Mouse (Mus musculus) midbrain, embryonic 16.5 days (tissue): ENCODE measurements around the gene Cntn5. TPM values are rescaled to one million over a fixed set of nuclear protein-coding genes. Genes with fewer than 3 reads are reported as not detected.

Experiments used
- ATAC-seq: fragments of 200-750 bp; cut with Nextera tagmentation; 2 replicates; pipeline ENCODE4 v1.8.0; 2017; ENCODE audit warnings: moderate TSS enrichment
- H3K27ac ChIP-seq: fragments of 300-500 bp; sonication (generic); 2 replicates; pipeline ENCODE4 v1.5.1; 2014; ENCODE audit warnings: mild to moderate bottlenecking, low read length, mixed read lengths
- H3K27me3 ChIP-seq: fragments of 300-500 bp; sonication (generic); 2 replicates; pipeline ENCODE4 v1.6.1; 2014; ENCODE audit warnings: low read depth, low read length, mixed read lengths; ENCODE audit not compliant: control insufficient read depth, insufficient read depth
- H3K36me3 ChIP-seq: fragments of 300-500 bp; sonication (generic); 2 replicates; pipeline ENCODE4 v1.6.1; 2014; ENCODE audit warnings: mild to moderate bottlenecking, low read length, moderate library complexity, mixed read lengths; ENCODE audit not compliant: control insufficient read depth, insufficient read depth
- H3K4me1 ChIP-seq: fragments of 300-500 bp; sonication (generic); 2 replicates; pipeline ENCODE4 v1.6.1; 2014; ENCODE audit warnings: mild to moderate bottlenecking, low read length, mixed read lengths; ENCODE audit not compliant: control insufficient read depth, insufficient read depth
- H3K4me2 ChIP-seq: fragments of 300-500 bp; sonication (generic); 2 replicates; pipeline ENCODE4 v1.6.1; 2014; ENCODE audit warnings: mild to moderate bottlenecking, low read length, mixed read lengths
- H3K4me3 ChIP-seq: fragments of 300-500 bp; sonication (generic); 2 replicates; pipeline ENCODE4 v1.5.1; 2014; ENCODE audit warnings: low read depth, mild to moderate bottlenecking, low read length, moderate library complexity, mixed read lengths
- H3K9ac ChIP-seq: fragments of 300-500 bp; sonication (generic); 2 replicates; pipeline ENCODE4 v1.6.1; 2014; ENCODE audit warnings: low read depth, low read length, mixed read lengths
- H3K9me3 ChIP-seq: fragments of 300-500 bp; sonication (generic); replicated peaks from 2 replicates; pipeline ENCODE4 v1.6.1; 2014; ENCODE audit warnings: mild to moderate bottlenecking, low read length, mixed read lengths; ENCODE audit not compliant: control insufficient read depth, poor library complexity, severe bottlenecking
- WGBS: fragments of 180-500 bp; shearing (Covaris S2); extraction: QIAGEN DNeasy Blood & Tissue Kit; methylation state at CpG from one replicate; pipeline ENCODE4 v1.1.7; 2014; 5-methylcytosine and 5-hydroxymethylcytosine counted together
- polyA plus RNA-seq: library from polyadenylated mRNA; unstranded; fragments of >200 nt; fragmentation: Nextera tagmentation; extraction: Ambion mirVana; gene quantifications from 2 replicates; pipeline ENCODE4 v1.2.1, GENCODE M21; 2015

Cntn5 gene
- polyA plus RNA-seq, 1 experiment from 2014 or later, result 25.4 TPM

DNA sequence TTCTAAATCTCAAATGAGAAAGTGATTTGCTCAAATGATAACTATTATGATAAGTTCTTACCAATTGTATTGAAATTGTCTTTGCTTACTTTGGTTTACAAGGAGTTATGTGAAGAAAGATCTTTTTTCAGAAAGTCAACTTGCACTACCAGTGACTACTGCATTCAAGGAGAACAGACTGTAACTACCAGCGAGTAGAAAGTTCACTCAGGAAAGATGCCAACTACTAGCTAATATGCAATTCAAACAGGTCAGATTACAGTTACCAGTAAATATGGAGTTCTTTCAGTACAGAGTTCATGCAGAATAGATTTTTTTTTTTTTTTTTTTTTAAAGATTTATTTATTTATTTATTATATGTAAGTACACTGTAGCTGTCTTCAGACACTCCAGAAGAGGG, 795.4 kb downstream of the Cntn5 start:
- H3K27ac ChIP-seq, result no peak overlapping the region
- no peaks in the 10 kb centered on the region for H3K27me3 ChIP-seq
- no peak for ATAC-seq
- H3K9ac ChIP-seq, result no peak overlapping the region
- no peaks in the 10 kb centered on the region for H3K4me1 ChIP-seq
- 93% methylated on average over 1 of the region's 1 CpGs for WGBS
- H3K36me3 ChIP-seq, result no peaks in the 10 kb centered on the region
- H3K9me3 ChIP-seq, result no peaks in the 10 kb centered on the region
- no peak overlapping the region for H3K4me2 ChIP-seq
- no peak overlapping the region for H3K4me3 ChIP-seq

DNA sequence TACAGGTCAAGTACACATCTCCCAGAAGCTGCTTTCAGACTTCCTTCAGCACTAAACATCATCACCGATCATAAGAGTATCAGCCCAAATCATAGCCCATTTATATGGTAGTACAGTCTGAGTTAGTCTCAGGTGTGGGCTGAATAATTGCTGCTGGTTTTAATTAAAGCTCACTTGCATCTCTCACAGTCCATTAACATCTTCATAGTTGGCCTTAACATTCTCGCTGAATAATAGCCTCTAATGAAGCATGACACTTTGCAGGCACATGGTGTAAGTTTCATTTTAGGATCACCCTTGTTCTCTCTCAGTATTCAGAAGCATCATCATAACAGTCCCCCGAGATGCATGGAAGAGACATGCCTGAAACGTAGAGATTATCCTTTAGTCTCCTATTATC, 796.7 kb downstream of the Cntn5 start:
- no peaks in the 10 kb centered on the region for H3K27me3 ChIP-seq
- H3K9me3 ChIP-seq, result no peaks in the 10 kb centered on the region
- no peak overlapping the region for H3K27ac ChIP-seq
- H3K36me3 ChIP-seq, result no peaks in the 10 kb centered on the region
- WGBS, result 56% methylated on average over 4 of the region's 4 CpGs
- ATAC-seq, result no peak
- H3K4me1 ChIP-seq, result no peaks in the 10 kb centered on the region
- no peak overlapping the region for H3K4me2 ChIP-seq
- H3K9ac ChIP-seq, result no peak overlapping the region
- H3K4me3 ChIP-seq, result no peak overlapping the region

DNA sequence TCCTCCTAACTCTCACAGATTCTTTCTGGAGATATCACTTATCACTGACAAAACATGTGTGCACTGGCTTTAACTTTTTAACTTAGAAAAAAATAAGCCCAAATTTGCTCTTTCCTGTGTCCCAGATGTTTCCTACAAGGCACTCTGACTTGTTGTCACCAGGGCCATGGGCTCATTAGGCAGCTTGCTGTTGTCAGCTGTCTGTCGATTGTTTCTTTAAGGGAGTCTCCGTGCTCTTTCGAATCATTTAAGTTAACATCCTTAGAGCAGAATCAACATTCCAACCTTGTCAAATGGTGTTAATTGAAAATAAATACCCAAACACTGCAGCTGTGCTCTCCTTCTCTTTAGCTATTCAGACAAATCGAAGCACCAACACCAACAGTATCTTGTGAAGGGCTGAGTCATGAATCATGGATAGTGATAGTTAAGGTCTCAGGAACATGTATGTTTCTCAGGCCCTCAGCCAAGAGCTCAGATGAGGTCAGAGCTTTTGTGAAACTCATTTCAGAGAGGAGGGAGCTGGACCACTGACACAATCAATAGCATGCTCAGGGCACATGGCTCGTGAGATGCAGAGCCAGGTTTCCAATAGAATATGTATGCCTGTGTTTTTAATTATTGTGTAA, 802.6 kb downstream of the Cntn5 start:
- 72% methylated on average over 5 of the region's 5 CpGs for WGBS
- H3K9me3 ChIP-seq, result no peaks in the 10 kb centered on the region
- H3K4me3 ChIP-seq, result no peak overlapping the region
- no peaks in the 10 kb centered on the region for H3K27me3 ChIP-seq
- no peaks in the 10 kb centered on the region for H3K36me3 ChIP-seq
- H3K27ac ChIP-seq, result no peak overlapping the region
- ATAC-seq, result no peak
- no peaks in the 10 kb centered on the region for H3K4me1 ChIP-seq
- H3K9ac ChIP-seq, result no peak overlapping the region
- H3K4me2 ChIP-seq, result no peak overlapping the region

DNA sequence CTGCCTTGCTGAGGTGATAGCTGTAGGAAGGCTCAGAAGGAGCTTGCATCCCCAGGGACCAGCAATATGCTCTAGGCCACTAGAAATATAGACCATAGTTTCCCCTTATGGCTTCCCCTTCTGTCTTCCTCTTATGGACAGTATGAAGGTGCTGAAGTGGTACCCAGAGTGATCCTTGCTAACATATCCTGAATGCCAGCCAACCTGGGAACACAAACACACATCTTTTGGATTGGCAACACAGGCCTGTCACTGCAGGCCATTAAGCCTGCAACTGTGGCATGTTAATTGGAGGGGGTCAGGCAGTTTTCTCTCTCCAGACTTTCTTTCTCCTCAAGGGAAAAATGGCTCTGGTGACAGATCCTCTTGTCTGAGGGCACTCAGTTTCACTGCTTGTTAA, 828.3 kb downstream of the Cntn5 start:
- Histone ChIP-seq H3K9me3 (no peaks in the 10 kb centered on the region), H3K36me3 (no peaks in the 10 kb centered on the region), H3K9ac (no peak overlapping the region), H3K4me2 (no peak overlapping the region), H3K4me3 (no peak overlapping the region), H3K27ac (no peak overlapping the region), H3K27me3 (no peaks in the 10 kb centered on the region), H3K4me1 (no peaks in the 10 kb centered on the region)
- no peak for ATAC-seq

DNA sequence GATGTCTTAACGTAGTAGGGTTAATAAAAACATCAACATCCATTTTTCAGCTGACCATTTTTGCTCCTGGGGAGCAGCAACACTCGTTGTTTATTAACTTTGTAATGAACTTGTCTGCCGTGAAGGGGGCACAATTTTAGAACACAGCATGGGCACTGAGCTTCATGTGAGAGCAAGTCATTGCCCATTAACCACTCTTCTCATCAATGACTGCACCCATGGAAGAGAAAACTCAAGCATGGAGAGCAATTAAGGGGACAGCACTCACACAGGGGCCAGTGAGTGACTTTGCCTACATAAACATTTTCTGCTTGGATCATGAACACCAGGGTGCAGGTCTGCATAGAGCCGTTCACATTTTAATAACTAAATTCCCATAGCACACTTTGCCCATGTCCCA, 831.2 kb downstream of the Cntn5 start:
- WGBS, result 62% methylated on average over 4 of the region's 4 CpGs
- Histone ChIP-seq H3K9ac (no peak overlapping the region), H3K4me2 (no peak overlapping the region), H3K27ac (no peak overlapping the region), H3K4me1 (no peaks in the 10 kb centered on the region), H3K36me3 (no peaks in the 10 kb centered on the region), H3K27me3 (no peaks in the 10 kb centered on the region), H3K4me3 (no peak overlapping the region), H3K9me3 (no peaks in the 10 kb centered on the region)
- no peak for ATAC-seq

DNA sequence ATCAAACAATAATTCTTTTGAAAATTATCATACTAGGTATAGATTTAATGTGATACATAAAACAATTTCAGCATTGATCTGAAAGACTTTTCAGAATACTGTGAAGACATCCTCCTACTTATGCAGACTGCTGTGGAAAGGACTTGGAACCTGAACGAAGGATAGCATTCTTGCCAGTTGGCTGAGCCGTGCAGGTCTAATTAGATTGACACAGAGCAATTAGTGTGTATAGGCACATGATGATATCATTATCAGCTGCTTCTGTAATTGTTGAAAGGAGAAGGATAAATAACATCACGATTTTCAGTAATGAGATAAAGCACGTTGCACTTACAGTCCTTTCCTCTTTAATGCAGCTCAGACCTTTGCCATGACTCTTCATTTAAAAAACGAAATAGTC, 831.7 kb downstream of the Cntn5 start:
- Histone ChIP-seq H3K27me3 (no peaks in the 10 kb centered on the region), H3K4me3 (no peak overlapping the region), H3K9ac (no peak overlapping the region), H3K36me3 (no peaks in the 10 kb centered on the region), H3K9me3 (no peaks in the 10 kb centered on the region), H3K4me2 (no peak overlapping the region), H3K27ac (no peak overlapping the region), H3K4me1 (no peaks in the 10 kb centered on the region)
- 59% methylated on average over 5 of the region's 5 CpGs for WGBS
- no peak for ATAC-seq

DNA sequence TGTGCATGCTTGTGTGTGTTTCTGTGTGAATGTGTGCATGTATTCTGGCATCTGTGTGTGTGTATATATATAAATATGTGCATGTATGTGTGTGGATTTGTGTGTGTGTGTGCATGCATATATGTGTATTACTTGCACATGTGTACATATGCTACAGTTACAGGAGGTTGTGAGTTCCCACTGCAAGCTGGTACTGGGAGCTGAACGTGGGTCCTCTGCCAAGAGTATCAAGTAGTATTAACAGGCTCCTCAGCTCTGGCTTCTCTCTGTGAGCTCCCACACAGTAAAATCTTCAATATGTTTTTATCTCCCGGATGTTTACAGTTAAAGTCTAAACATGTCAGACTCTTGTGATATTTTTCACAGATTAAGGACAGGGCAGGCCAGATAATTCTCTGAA, 833.3 kb downstream of the Cntn5 start:
- Histone ChIP-seq H3K4me2 (no peak overlapping the region), H3K4me3 (no peak overlapping the region), H3K27me3 (no peaks in the 10 kb centered on the region), H3K27ac (no peak overlapping the region), H3K36me3 (no peaks in the 10 kb centered on the region), H3K9ac (no peak overlapping the region), H3K9me3 (no peaks in the 10 kb centered on the region), H3K4me1 (no peaks in the 10 kb centered on the region)
- WGBS, result 84% methylated on average over 2 of the region's 2 CpGs
- no peak for ATAC-seq

DNA sequence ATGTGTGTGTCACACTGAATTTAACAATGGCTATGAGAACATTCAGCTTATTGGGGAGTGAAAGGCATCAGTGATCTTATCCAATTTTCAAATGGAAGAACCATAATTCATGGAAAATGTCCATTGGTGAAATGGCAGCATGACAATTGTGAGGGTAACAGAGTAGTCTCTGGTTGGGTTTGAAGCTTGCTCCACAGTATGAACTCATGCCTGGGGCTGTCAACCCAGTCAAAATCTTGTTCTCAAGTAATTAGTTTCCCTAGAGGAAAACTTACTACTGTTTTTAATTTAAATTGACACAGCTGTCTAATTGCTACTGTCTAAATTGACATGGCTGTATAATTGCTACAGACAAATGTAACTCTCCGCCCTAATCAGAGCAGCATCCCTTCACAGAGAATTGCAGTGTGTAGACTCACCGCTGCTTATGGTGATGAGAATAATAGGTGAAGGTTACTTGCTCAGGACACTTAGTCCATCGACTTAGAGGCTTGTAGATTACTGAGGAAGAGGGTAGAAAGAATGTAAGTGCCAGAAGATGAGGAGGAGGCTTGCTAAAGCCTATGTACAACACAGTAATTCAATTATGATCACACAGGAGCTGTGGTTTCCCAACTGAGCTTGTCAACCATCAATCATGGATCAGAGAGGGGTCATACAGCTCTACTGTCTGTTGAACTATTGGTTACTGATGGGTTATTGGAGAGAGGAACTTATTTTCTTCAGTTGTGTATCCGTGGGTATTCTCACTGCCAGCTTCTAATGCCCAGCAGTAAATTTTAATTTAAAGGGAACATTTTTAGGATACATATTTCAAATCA, 859.4 kb downstream of the Cntn5 start:
- Histone ChIP-seq H3K4me2 (no peak overlapping the region), H3K4me1 (no peaks in the 10 kb centered on the region), H3K27ac (no peak overlapping the region), H3K27me3 (no peaks in the 10 kb centered on the region), H3K36me3 (no peaks in the 10 kb centered on the region), H3K4me3 (no peak overlapping the region), H3K9me3 (no peaks in the 10 kb centered on the region), H3K9ac (no peak overlapping the region)
- ATAC-seq, result peak; percentile 54; the same call in 1 of the 2 replicates
- 75% methylated on average over 4 of the region's 4 CpGs for WGBS

DNA sequence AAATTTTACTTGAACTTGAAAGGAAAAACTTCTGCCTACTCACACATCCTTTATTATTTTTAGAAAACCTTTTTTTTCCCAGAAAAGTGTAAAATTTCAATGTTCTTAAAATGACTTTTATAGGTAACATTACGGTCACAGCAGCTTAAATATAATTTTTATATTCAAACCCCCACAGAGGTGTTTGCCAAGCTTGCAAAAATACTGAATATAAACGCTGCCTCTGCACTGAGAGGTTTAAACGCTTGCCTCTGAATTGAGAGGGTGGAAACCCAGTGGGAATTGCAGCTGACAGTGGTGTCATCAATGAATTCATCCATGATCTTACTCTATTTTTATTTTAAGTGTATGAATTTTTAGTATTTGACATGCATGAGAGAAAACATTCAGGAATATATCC, 861.6 kb downstream of the Cntn5 start:
- Histone ChIP-seq H3K9me3 (no peaks in the 10 kb centered on the region), H3K4me1 (no peaks in the 10 kb centered on the region), H3K27me3 (no peaks in the 10 kb centered on the region), H3K9ac (no peak overlapping the region), H3K36me3 (no peaks in the 10 kb centered on the region), H3K27ac (no peak overlapping the region), H3K4me3 (no peak overlapping the region), H3K4me2 (no peak overlapping the region)
- ATAC-seq, result no peak
- 60% methylated on average over 3 of the region's 3 CpGs for WGBS
